10 mouse cellular contexts compared by ENCODE assay signal in the genomic region with DNA sequence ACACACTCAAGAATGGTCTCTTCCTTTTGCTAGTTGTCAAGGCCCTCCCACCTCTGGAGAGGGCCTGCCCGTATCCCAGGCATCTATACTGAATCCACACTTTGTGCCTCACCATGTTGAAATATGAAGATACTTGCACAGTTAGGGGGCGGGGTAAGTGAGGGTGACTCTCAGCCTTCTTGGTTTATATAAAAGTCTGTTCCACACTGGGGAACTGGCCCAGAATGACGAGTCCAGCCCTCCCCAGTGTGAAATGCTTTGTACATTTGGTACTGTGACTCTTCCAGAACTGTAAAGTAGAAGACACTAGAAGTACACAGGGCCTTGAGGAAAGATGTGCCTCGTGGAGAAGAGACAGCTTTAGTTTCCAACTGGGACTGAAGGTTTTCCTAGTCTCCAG.
DNase-seq lines count a peak whose midpoint lies in the region.
"Had no signal": no experiment of that assay in that cellular context is flagged by ENCODE, and none has a peak within 500 bp of the region (broad histone marks: within the 10 kb centered on the region; RNA-seq: fewer than 3 reads in every experiment).

No protein-coding gene starts in this region.

- intact Hi-C loops in left cerebral cortex, postnatal 4 days (cut with DNase I) = no loop called here
- intact Hi-C loops in left cerebral cortex, postnatal 36 days (cut with DNase I) = loop anchor here (5.0 kb wide), 1 partner anchor 48 kb away; no protein-coding TSS in a partner anchor

- DNase-seq in left cerebral cortex, adult 18-20 months (ENCODE audit: low spot score in 2 of 2) = peak; percentile 48 to 52
- no peak for DNase-seq in left cerebral cortex, postnatal 4 days
- DNase-seq in right cerebral cortex, adult 2 months (ENCODE audit: low spot score in 2 of 2) = peak; percentile 10 to 12
- no peak for DNase-seq in right cerebral cortex, postnatal 14 days
- DNase-seq in left cerebral cortex, postnatal 36 days (ENCODE audit: low spot score in 2 of 2) = peak; percentile 40 to 52
- no peak for DNase-seq in yolk sac, embryonic 10.5 days (ENCODE audit: low spot score)
- DNase-seq: adrenal gland, postnatal 14 days; cerebellum, adult 2 months; forebrain, postnatal 0 days; gastrocnemius, postnatal 25 days had no signal

Comparison
In these comparisons a context has a peak if more than half of its experiments do, and no peak if none do; other contexts are left out.
1. DNase-seq: peak in left cerebral cortex, adult 18-20 months (2 of 2), right cerebral cortex, adult 2 months (2 of 2) and left cerebral cortex, postnatal 36 days (2 of 2); none in left cerebral cortex, postnatal 4 days (single experiment), right cerebral cortex, postnatal 14 days (single experiment) and yolk sac, embryonic 10.5 days (single experiment).